Mouse (Mus musculus) layer of hippocampus, postnatal 14 days (tissue): Measurements from ENCODE around the gene Fam166b. TPM values are rescaled to one million over a fixed set of nuclear protein-coding genes. Genes with fewer than 3 reads are reported as not detected.
A peak's percentile ranks its signal among the peaks of the same experiment; 100 is the strongest.

Experiments
- DNase-seq, 2 experiments: peaks; one replicate each; pipeline ENCODE4 v3.0.0; 2021 to 2022; ENCODE audit warnings: low spot score in 2 of 2, mixed read lengths in 1 of 2
- total RNA-seq, 2 experiments: library from RNA; stranded (reverse); gene quantifications; 2 replicates each; pipeline ENCODE4 v1.2.3; 2021

Gene Fam166b
- total RNA-seq, 2 experiments from 2014 or later: 0.76 to 2.4 TPM

- DNase-seq: peak; percentile 59 to 80
Observed at GRCm38 (mm10) chr4:43406162-43406971, 22.6 kb downstream of the Fam166b start.

- DNase-seq: no peak
Observed at GRCm38 (mm10) chr4:43404697-43405096, 24.2 kb downstream of the Fam166b start.

GRCm38 (mm10) chr4:43402212-43402611 lies 26.7 kb downstream of the Fam166b start:
- DNase-seq: peak in 1 of 2 experiments; percentile 40

GRCm38 (mm10) chr4:43401486-43401885 lies 27.4 kb downstream of the Fam166b start:
- DNase-seq: no peak

- no peak for DNase-seq
Observed at GRCm38 (mm10) chr4:43400976-43401375, 28.0 kb downstream of the Fam166b start.

- DNase-seq: no peak
Observed at GRCm38 (mm10) chr4:43399391-43400131, 29.4 kb downstream of the Fam166b start.

- peak in 1 of 2 experiments; percentile 42 for DNase-seq
Observed at GRCm38 (mm10) chr4:43398829-43399331, 30.1 kb downstream of the Fam166b start.

- peak in 1 of 2 experiments; percentile 37 for DNase-seq
Observed at GRCm38 (mm10) chr4:43398014-43398413, 30.9 kb downstream of the Fam166b start.

- no peak for DNase-seq
Observed at GRCm38 (mm10) chr4:43396381-43396780, 32.6 kb downstream of the Fam166b start.

- no peak for DNase-seq
Observed at GRCm38 (mm10) chr4:43395836-43396235, 33.1 kb downstream of the Fam166b start.

GRCm38 (mm10) chr4:43395147-43395546 lies 33.8 kb downstream of the Fam166b start:
- DNase-seq: no peak

- no peak for DNase-seq
Observed at GRCm38 (mm10) chr4:43394345-43394891, 34.5 kb downstream of the Fam166b start.

GRCm38 (mm10) chr4:43391521-43392050 lies 37.3 kb downstream of the Fam166b start:
- DNase-seq: no peak

- DNase-seq: no peak
Observed at GRCm38 (mm10) chr4:43389845-43390440, 39.0 kb downstream of the Fam166b start.

- DNase-seq: no peak
Observed at GRCm38 (mm10) chr4:43389390-43389789, 39.5 kb downstream of the Fam166b start.

GRCm38 (mm10) chr4:43386932-43387331 lies 42.0 kb downstream of the Fam166b start:
- no peak for DNase-seq

GRCm38 (mm10) chr4:43384541-43384940 lies 44.4 kb downstream of the Fam166b start:
- DNase-seq: no peak

- DNase-seq: no peak
Observed at GRCm38 (mm10) chr4:43384083-43384460, 44.9 kb downstream of the Fam166b start.

GRCm38 (mm10) chr4:43383246-43384082 lies 45.5 kb downstream of the Fam166b start:
- no peak for DNase-seq
